Mouse (Mus musculus): ENCODE results near the gene Dixdc1.

DNA sequence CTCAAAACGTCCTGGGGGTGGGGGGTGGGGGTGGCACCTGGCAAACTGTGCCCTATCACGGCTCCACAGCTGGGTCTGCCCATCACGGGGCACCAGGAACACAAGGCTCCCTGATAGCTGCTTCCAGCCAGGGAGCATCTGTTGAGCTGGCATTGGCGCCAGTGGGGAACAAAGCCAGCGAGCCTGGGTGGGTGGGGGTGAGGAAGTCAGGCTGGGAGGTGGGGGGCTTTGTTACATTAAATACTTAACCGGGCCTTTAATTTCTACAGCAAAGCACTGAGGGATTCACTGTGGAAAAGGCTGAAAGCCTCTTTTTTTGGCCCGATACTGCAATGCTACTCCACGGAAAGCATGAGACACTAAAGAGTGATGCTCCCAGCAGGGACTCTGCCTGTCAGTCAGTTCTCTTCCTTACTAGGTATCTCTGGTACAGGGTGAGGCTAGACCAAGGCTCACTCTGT, 16.8 kb downstream of the Dixdc1 start:
- TF ChIP-seq GATA1 (IDR thresholded peaks at IDR 0.05; ENCODE audit: low read length) (no peak), TAL1 (IDR thresholded peaks at IDR 0.05; ENCODE audit: low read length) (no peak)
